Mouse (Mus musculus) stomach, embryonic 16.5 days (tissue): ENCODE measurements around the gene Rho. TPM values are rescaled to one million over a fixed set of nuclear protein-coding genes. Genes with fewer than 3 reads are reported as not detected.
A peak's percentile ranks its signal among the peaks of the same experiment; 100 is the strongest.

ENCODE experiments used
- ATAC-seq: fragments of 200-750 bp; cut with Nextera tagmentation; 2 replicates; pipeline ENCODE4 v1.8.0; 2017; ENCODE audit warnings: moderate number of reproducible peaks, moderate TSS enrichment; ENCODE audit not compliant: insufficient read depth, low FRiP score
- H3K27ac ChIP-seq: fragments of 300-500 bp; sonication (generic); 2 replicates; pipeline ENCODE4 v1.5.1; 2014; ENCODE audit warnings: low read length
- H3K27me3 ChIP-seq: fragments of 300-500 bp; sonication (generic); 2 replicates; pipeline ENCODE4 v1.6.1; 2014; ENCODE audit warnings: low read length, control low read depth, mixed read lengths; ENCODE audit not compliant: control insufficient read depth, insufficient read depth
- H3K36me3 ChIP-seq: fragments of 300-500 bp; sonication (generic); 2 replicates; pipeline ENCODE4 v1.6.1; 2014; ENCODE audit warnings: low read length; ENCODE audit not compliant: control insufficient read depth, insufficient read depth
- H3K4me1 ChIP-seq: fragments of 300-500 bp; sonication (generic); 2 replicates; pipeline ENCODE4 v1.6.1; 2014; ENCODE audit warnings: low read length, control low read depth, mixed read lengths; ENCODE audit not compliant: control insufficient read depth, insufficient read depth
- H3K4me2 ChIP-seq: fragments of 300-500 bp; sonication (generic); 2 replicates; pipeline ENCODE4 v1.6.1; 2014; ENCODE audit warnings: low read depth, low read length, mixed read lengths
- H3K4me3 ChIP-seq: fragments of 300-500 bp; sonication (generic); replicated peaks from 2 replicates; pipeline ENCODE4 v1.5.1; 2014; ENCODE audit warnings: mild to moderate bottlenecking, low read length
- H3K9ac ChIP-seq: fragments of 300-500 bp; sonication (generic); 2 replicates; pipeline ENCODE4 v1.6.1; 2014; ENCODE audit warnings: low read length
- H3K9me3 ChIP-seq: fragments of 300-500 bp; sonication (generic); replicated peaks from 2 replicates; pipeline ENCODE4 v1.6.1; 2016; ENCODE audit warnings: low read length, control low read depth; ENCODE audit not compliant: control insufficient read depth
- WGBS: fragments of 180-500 bp; shearing (Covaris S2); extraction: QIAGEN DNeasy Blood & Tissue Kit; methylation state at CpG from one replicate; pipeline ENCODE4 v1.1.7; 2014; 5-methylcytosine and 5-hydroxymethylcytosine counted together
- polyA plus RNA-seq: library from polyadenylated mRNA; unstranded; fragments of >200 nt; fragmentation: Nextera tagmentation; extraction: Ambion mirVana; gene quantifications from 2 replicates; pipeline ENCODE4 v1.2.1, GENCODE M21; 2015

The Rho gene
- polyA plus RNA-seq, 1 experiment from 2014 or later: 0.09 TPM

- Histone ChIP-seq H3K27ac (no peak overlapping the region), H3K27me3 (no peaks in the 10 kb centered on the region), H3K9me3 (no peaks in the 10 kb centered on the region), H3K9ac (no peak overlapping the region), H3K4me2 (no peak overlapping the region), H3K4me3 (no peak overlapping the region), H3K4me1 (peaks cover 16% of the 10 kb centered on the region), H3K36me3 (no peaks in the 10 kb centered on the region)
- no peak for ATAC-seq
- 79% methylated on average over 16 of the region's 16 CpGs for WGBS
Observed at GRCm38 (mm10) chr6:115973881-115974662, 42.5 kb downstream of the Rho start.

GRCm38 (mm10) chr6:115975606-115976005, 44.1 kb downstream of the Rho start:
- ATAC-seq: no peak
- no peaks in the 10 kb centered on the region for H3K27me3 ChIP-seq
- H3K4me3 ChIP-seq: no peak overlapping the region
- 81% methylated on average over 8 of the region's 8 CpGs for WGBS
- H3K4me1 ChIP-seq: peaks cover 16% of the 10 kb centered on the region
- no peak overlapping the region for H3K4me2 ChIP-seq
- no peaks in the 10 kb centered on the region for H3K9me3 ChIP-seq
- no peak overlapping the region for H3K27ac ChIP-seq
- no peaks in the 10 kb centered on the region for H3K36me3 ChIP-seq
- no peak overlapping the region for H3K9ac ChIP-seq

GRCm38 (mm10) chr6:115977810-115978209, 46.3 kb downstream of the Rho start:
- Histone ChIP-seq H3K27me3 (no peaks in the 10 kb centered on the region), H3K9ac (no peak overlapping the region), H3K4me3 (no peak overlapping the region), H3K4me1 (peaks cover 8% of the 10 kb centered on the region; the same call in 1 of the 2 replicates), H3K27ac (no peak overlapping the region), H3K4me2 (no peak overlapping the region), H3K9me3 (no peaks in the 10 kb centered on the region), H3K36me3 (no peaks in the 10 kb centered on the region)
- ATAC-seq: no peak
- 75% methylated on average over 15 of the region's 15 CpGs for WGBS

GRCm38 (mm10) chr6:115978596-115978995, 47.0 kb downstream of the Rho start:
- 69% methylated on average over 8 of the region's 8 CpGs for WGBS

GRCm38 (mm10) chr6:115982889-115983288, 51.3 kb downstream of the Rho start:
- Histone ChIP-seq H3K9ac (peak overlapping the region; percentile 49; the same call in 1 of the 2 replicates), H3K27ac (peak overlapping the region; percentile 80), H3K4me2 (peak overlapping the region; percentile 25), H3K27me3 (no peaks in the 10 kb centered on the region), H3K36me3 (no peaks in the 10 kb centered on the region), H3K4me3 (0 out of 2 replicates have a peak overlapping the region, but pooled peaks have one; percentile 7), H3K4me1 (peaks cover 48% of the 10 kb centered on the region), H3K9me3 (no peaks in the 10 kb centered on the region)
- no peak for ATAC-seq
- 45% methylated on average over 7 of the region's 7 CpGs for WGBS

More at GRCm38 (mm10) chr6:115978596-115978995, 47.0 kb downstream of the Rho start:
- peaks cover 12% of the 10 kb centered on the region for H3K4me1 ChIP-seq
- no peaks in the 10 kb centered on the region for H3K36me3 ChIP-seq
- no peak overlapping the region for H3K4me2 ChIP-seq
- no peak overlapping the region for H3K4me3 ChIP-seq
- no peaks in the 10 kb centered on the region for H3K27me3 ChIP-seq
- ATAC-seq: no peak
- no peak overlapping the region for H3K27ac ChIP-seq
- H3K9ac ChIP-seq: no peak overlapping the region
- H3K9me3 ChIP-seq: no peaks in the 10 kb centered on the region

GRCm38 (mm10) chr6:115983306-115984038, 51.9 kb downstream of the Rho start:
- Histone ChIP-seq H3K9ac (peak overlapping the region; percentile 49; the same call in 1 of the 2 replicates), H3K27ac (peak overlapping the region; percentile 80), H3K4me2 (peak overlapping the region; percentile 25), H3K9me3 (no peaks in the 10 kb centered on the region), H3K4me3 (0 out of 2 replicates have a peak overlapping the region, but pooled peaks have one; percentile 7), H3K4me1 (peaks cover 48% of the 10 kb centered on the region), H3K27me3 (no peaks in the 10 kb centered on the region), H3K36me3 (no peaks in the 10 kb centered on the region)
- ATAC-seq: no peak
- WGBS: 49% methylated on average over 12 of the region's 12 CpGs

- Histone ChIP-seq H3K4me1 (peaks cover 53% of the 10 kb centered on the region), H3K4me2 (no peak overlapping the region), H3K27me3 (no peaks in the 10 kb centered on the region), H3K4me3 (no peak overlapping the region), H3K27ac (peak overlapping the region; percentile 52; the same call in 1 of the 2 replicates), H3K9ac (no peak overlapping the region), H3K9me3 (no peaks in the 10 kb centered on the region), H3K36me3 (no peaks in the 10 kb centered on the region)
- no peak for ATAC-seq
- 54% methylated on average over 7 of the region's 7 CpGs for WGBS
Observed at GRCm38 (mm10) chr6:115984580-115984979, 53.0 kb downstream of the Rho start.

- H3K9me3 ChIP-seq: no peaks in the 10 kb centered on the region
- ATAC-seq: no peak
- no peaks in the 10 kb centered on the region for H3K36me3 ChIP-seq
- peaks cover 56% of the 10 kb centered on the region for H3K4me1 ChIP-seq
- peak overlapping the region; percentile 36; the same call in 1 of the 2 replicates for H3K4me2 ChIP-seq
- 53% methylated on average over 9 of the region's 9 CpGs for WGBS
- H3K9ac ChIP-seq: peak overlapping the region; percentile 54
- H3K4me3 ChIP-seq: 0 out of 2 replicates have a peak overlapping the region, but pooled peaks have one; percentile 4
- peak overlapping the region; percentile 52 for H3K27ac ChIP-seq
- no peaks in the 10 kb centered on the region for H3K27me3 ChIP-seq
Observed at GRCm38 (mm10) chr6:115985622-115986021, 54.1 kb downstream of the Rho start.
